Mouse (Mus musculus) stomach, embryonic 15.5 days (tissue): ENCODE data around the gene Sh2d6. TPM values are rescaled to one million over a fixed set of nuclear protein-coding genes. Genes with fewer than 3 reads are reported as not detected.
A peak's percentile ranks its signal among the peaks of the same experiment; 100 is the strongest.

Experiments
- ATAC-seq: fragments of 200-750 bp; cut with Nextera tagmentation; 2 replicates; pipeline ENCODE4 v1.8.0; 2017; ENCODE audit warnings: low read depth, moderate number of reproducible peaks, moderate TSS enrichment; ENCODE audit not compliant: insufficient read depth, low FRiP score
- H3K27ac ChIP-seq: fragments of 300-500 bp; sonication (generic); 2 replicates; pipeline ENCODE4 v1.5.1; 2015; ENCODE audit warnings: mild to moderate bottlenecking, inconsistent platforms
- H3K27me3 ChIP-seq: fragments of 300-500 bp; sonication (generic); replicated peaks from 2 replicates; pipeline ENCODE4 v1.6.1; 2015; ENCODE audit warnings: inconsistent platforms
- H3K36me3 ChIP-seq: fragments of 300-500 bp; sonication (generic); 2 replicates; pipeline ENCODE4 v1.6.1; 2015; ENCODE audit warnings: inconsistent platforms
- H3K4me1 ChIP-seq: fragments of 300-500 bp; sonication (generic); 2 replicates; pipeline ENCODE4 v1.6.1; 2015; ENCODE audit warnings: inconsistent platforms
- H3K4me2 ChIP-seq: fragments of 300-500 bp; sonication (generic); 2 replicates; pipeline ENCODE4 v1.6.1; 2015; ENCODE audit warnings: mild to moderate bottlenecking, inconsistent platforms
- H3K4me3 ChIP-seq: fragments of 300-500 bp; sonication (generic); replicated peaks from 2 replicates; pipeline ENCODE4 v1.5.1; 2015; ENCODE audit warnings: inconsistent platforms
- H3K9ac ChIP-seq: fragments of 300-500 bp; sonication (generic); 2 replicates; pipeline ENCODE4 v1.6.1; 2015; ENCODE audit warnings: inconsistent platforms
- H3K9me3 ChIP-seq: fragments of 300-500 bp; sonication (generic); 2 replicates; pipeline ENCODE4 v1.6.1; 2016; ENCODE audit warnings: inconsistent platforms
- WGBS: fragments of 180-500 bp; shearing (Covaris S2); methylation state at CpG from one replicate; pipeline ENCODE4 v1.1.7; 2015; 5-methylcytosine and 5-hydroxymethylcytosine counted together
- polyA plus RNA-seq: library from polyadenylated mRNA; unstranded; fragments of >200 nt; fragmentation: Nextera tagmentation; extraction: Ambion mirVana; gene quantifications from 2 replicates; pipeline ENCODE4 v1.2.1, GENCODE M21; 2015

Gene Sh2d6
- polyA plus RNA-seq, 1 experiment from 2014 or later, result 0.22 TPM

DNA sequence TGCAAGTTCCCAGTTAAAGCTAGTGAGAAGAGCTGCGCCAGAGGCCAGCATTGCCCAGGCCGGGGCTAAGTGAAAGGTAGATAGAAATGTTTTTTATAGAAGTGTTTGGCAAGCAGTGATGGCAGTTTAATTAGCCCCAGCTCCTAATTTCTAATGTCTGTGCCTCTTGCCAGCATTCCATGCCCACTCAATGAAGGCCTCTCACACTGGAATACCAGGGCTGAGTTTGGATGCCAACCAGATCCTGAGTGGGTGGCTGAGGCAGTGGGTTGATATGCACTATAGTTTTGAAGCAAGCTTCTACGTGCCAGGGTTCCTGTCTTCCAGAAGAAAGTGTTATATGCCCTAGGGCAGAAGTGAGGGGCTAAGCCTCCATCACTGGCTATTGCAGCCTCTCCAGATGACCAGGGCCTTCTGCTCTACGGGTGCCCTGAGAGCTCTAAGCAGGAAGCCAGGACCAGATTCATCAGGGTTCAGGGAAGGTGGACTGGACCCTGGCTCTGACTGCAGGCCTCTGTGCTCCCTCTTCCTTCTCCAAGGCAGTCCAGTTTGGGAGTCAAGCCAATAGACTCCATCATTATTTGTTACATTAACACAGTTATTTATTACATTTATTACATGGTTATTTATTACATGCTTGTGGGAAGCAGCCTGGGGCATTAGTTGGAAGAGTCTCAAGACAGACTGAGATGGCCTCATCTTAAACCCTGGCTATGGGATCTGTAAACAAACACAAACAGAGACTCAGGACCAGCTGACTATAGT lies 46.1 kb downstream of the Sh2d6 start:
- H3K36me3 ChIP-seq, result no peaks in the 10 kb centered on the region
- H3K9me3 ChIP-seq, result no peaks in the 10 kb centered on the region
- H3K4me3 ChIP-seq, result no peak overlapping the region
- no peak for ATAC-seq
- H3K4me1 ChIP-seq, result 0 out of 2 replicates have a peak, but pooled peaks cover 8% of the 10 kb centered on the region
- no peak overlapping the region for H3K9ac ChIP-seq
- H3K27me3 ChIP-seq, result no peaks in the 10 kb centered on the region
- WGBS, result 80% methylated on average over 4 of the region's 4 CpGs
- no peak overlapping the region for H3K27ac ChIP-seq
- H3K4me2 ChIP-seq, result no peak overlapping the region

DNA sequence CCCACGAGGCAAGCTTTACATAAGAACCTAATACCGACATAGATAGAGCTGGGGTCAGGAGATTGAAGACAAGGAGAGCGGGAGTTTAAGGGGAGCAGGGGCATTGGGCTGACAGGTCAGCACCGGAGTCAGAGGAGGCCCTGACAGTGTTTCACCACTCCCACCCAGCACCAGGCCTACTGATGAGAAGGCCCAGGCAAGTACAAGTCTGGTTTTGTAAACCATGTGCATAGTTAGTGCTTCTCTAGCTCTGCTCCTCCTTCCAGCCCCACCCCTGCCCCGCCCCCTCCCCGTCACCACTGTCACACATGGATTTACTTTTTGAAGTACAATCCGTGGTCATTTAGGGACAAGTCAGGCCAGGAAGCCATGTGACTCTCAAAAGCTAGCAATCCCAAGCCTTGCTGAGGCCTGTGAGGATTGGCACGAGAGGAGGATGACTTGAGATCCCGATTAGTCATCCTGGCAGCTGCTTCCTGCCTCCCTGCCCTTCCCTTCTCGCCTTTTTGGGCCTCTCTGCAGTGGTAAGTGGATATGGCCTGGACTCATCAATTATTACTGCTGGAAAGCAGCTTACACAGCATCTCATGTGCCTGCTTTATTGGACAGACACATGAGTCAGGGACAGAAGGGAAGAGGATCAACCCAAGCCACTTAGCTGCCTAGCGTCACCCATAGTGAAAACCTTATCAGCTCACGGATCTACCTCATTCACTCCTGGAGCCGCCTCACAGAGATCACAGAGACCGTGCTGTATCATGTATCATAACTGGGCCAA lies 48.1 kb downstream of the Sh2d6 start:
- 44% methylated on average over 14 of the region's 14 CpGs for WGBS
- H3K4me1 ChIP-seq, result 0 out of 2 replicates have a peak, but pooled peaks cover 8% of the 10 kb centered on the region
- no peak overlapping the region for H3K9ac ChIP-seq
- H3K4me2 ChIP-seq, result no peak overlapping the region
- H3K9me3 ChIP-seq, result no peaks in the 10 kb centered on the region
- H3K4me3 ChIP-seq, result no peak overlapping the region
- H3K27me3 ChIP-seq, result no peaks in the 10 kb centered on the region
- peak; percentile 45; the same call in 1 of the 2 replicates for ATAC-seq
- no peaks in the 10 kb centered on the region for H3K36me3 ChIP-seq
- H3K27ac ChIP-seq, result peak overlapping the region; percentile 41

DNA sequence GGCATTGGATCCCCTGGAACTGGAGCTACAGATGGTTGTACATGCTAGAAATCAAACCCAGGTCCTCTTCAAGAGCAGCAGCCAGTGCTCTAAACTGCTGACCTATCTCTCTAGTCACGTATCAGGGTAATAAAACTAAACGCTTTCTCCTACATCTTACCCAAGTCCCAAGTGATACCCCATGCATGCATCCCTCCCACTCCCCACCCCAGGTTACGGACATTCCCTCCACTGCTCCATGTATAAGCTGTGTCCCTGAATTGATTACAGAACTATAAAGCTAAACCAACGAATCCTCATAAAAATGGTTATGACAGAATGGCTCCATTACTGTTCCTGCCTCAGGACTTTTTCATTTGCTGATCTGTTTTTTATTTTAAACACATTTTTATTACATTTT lies 55.3 kb downstream of the Sh2d6 start:
- no peaks in the 10 kb centered on the region for H3K4me1 ChIP-seq
- 84% methylated on average over 4 of the region's 4 CpGs for WGBS
- no peak overlapping the region for H3K27ac ChIP-seq
- H3K27me3 ChIP-seq, result no peaks in the 10 kb centered on the region
- H3K4me2 ChIP-seq, result no peak overlapping the region
- ATAC-seq, result no peak
- H3K9me3 ChIP-seq, result no peaks in the 10 kb centered on the region
- no peaks in the 10 kb centered on the region for H3K36me3 ChIP-seq
- no peak overlapping the region for H3K4me3 ChIP-seq
- H3K9ac ChIP-seq, result no peak overlapping the region

DNA sequence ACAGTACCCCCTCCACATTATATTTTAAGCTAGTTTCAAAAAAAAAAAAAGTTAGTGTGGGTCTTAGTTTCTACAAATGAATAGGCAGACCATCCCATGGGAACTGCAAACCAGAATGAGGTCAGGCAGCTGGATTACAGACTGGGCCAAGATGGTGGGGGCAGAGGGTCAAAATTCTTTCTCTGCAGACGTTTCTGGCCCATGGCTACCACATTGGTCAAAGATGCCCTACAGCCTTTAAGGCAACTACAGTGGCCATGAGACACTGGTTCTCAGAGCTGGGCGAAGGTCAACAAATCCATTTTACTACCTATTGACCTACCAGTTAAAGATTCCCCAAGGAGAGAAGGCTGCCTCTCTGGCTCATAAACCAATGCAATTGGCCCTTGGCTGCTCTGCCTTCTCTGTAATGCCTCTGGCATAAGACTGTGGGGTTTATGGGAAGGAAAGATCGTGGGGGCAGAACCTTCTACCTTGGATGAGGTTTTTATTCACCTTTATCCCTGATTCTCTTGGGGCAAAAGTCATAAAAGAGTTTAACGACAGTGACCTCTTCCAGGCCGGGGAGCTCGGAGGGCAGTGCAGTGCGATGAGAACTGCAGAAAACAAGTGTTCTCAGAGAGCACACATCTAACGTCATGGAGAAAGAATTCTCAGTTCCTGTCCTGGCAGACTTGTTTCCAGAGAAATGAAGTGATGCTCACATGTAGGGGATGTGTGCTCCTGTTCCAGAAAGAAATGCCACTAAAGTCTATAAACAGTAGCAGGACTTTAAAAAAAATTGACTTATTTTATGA lies 55.9 kb downstream of the Sh2d6 start:
- Histone ChIP-seq H3K36me3 (no peaks in the 10 kb centered on the region), H3K27ac (no peak overlapping the region), H3K9me3 (no peaks in the 10 kb centered on the region), H3K9ac (no peak overlapping the region), H3K4me2 (no peak overlapping the region), H3K27me3 (no peaks in the 10 kb centered on the region), H3K4me3 (no peak overlapping the region), H3K4me1 (no peaks in the 10 kb centered on the region)
- ATAC-seq, result no peak
- 66% methylated on average over 8 of the region's 8 CpGs for WGBS

Other genes with a start within 250 kb of the Sh2d6 start
- gene Sftpb, start 217.1 kb downstream of the Sh2d6 start, polyA plus RNA-seq, result 0.10 TPM in 1 of 2 replicates, not detected in the other
- gene Usp39, start 176.5 kb downstream of the Sh2d6 start, polyA plus RNA-seq, result 38.3 and 39.9 TPM in 2 replicates
- gene 0610030E20Rik, start 174.4 kb downstream of the Sh2d6 start, polyA plus RNA-seq, result 25.7 and 28.2 TPM in 2 replicates
- gene Tmem150a, start 166.3 kb downstream of the Sh2d6 start, polyA plus RNA-seq, result 14.8 and 15.4 TPM in 2 replicates
- 123 and 132 TPM in 2 replicates for gene Rnf181, start 154.8 kb downstream of the Sh2d6 start, polyA plus RNA-seq
- gene Vamp5, start 141.2 kb downstream of the Sh2d6 start, polyA plus RNA-seq, result 23.9 and 26.8 TPM in 2 replicates
- gene Vamp8, start 131.0 kb downstream of the Sh2d6 start, polyA plus RNA-seq, result 215 and 219 TPM in 2 replicates
- 30.4 and 39.5 TPM in 2 replicates for gene Ggcx, start 107.4 kb downstream of the Sh2d6 start, polyA plus RNA-seq
- gene Mat2a, start 82.1 kb downstream of the Sh2d6 start, polyA plus RNA-seq, result 284 and 306 TPM in 2 replicates
- 80.9 and 98.6 TPM in 2 replicates for gene Capg, start 22.7 kb upstream of the Sh2d6 start, polyA plus RNA-seq
- gene Elmod3, start 76.7 kb upstream of the Sh2d6 start, polyA plus RNA-seq, result 13.7 and 15.9 TPM in 2 replicates
- 21.5 and 22.3 TPM in 2 replicates for gene Retsat, start 76.8 kb upstream of the Sh2d6 start, polyA plus RNA-seq
- 34.0 and 38.4 TPM in 2 replicates for gene Tgoln1, start 95.3 kb upstream of the Sh2d6 start, polyA plus RNA-seq